Mouse (Mus musculus) G1E (cell line): ENCODE data around the gene Rplp0.

Experiments
- CTCF ChIP-seq: IDR thresholded peaks from 2 replicates; pipeline ENCODE4 v1.5.1; 2012; ENCODE audit warnings: low read depth, low read length, inconsistent platforms, mixed read lengths
- GATA1 ChIP-seq: IDR thresholded peaks from 2 replicates; pipeline ENCODE4 v1.6.1; 2012; ENCODE audit warnings: borderline replicate concordance, low read length, inconsistent platforms, mixed read lengths
- GATA2 ChIP-seq: IDR thresholded peaks from 2 replicates; pipeline ENCODE4 v1.6.1; 2012; ENCODE audit warnings: low read depth, low read length, inconsistent platforms, borderline replicate concordance
- TAL1 ChIP-seq: conservative IDR thresholded peaks from 2 replicates; pipeline ENCODE4 v1.6.1; 2012; ENCODE audit warnings: low read depth, low read length, inconsistent platforms, mixed read lengths

DNA sequence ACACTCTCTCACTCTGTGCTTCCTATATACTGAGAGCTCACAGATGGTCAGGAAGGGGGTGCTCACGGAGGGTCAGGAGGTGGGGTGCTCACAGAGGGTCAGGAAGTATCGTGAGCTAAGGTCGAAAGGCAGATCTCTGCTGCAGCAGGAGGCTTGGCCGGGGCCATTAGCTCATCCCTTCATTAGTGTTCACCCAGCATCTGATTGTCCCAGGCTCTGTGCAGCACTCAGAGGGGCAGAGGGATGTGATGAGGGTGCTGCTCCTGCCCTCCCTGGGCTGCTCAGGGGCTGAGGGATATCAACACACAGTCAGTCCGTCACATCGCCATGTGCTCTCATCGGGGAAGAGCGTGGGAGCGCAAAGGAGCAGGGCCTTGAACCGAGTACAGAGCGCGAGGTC lies 34.8 kb upstream of the Rplp0 start:
- TF ChIP-seq CTCF (no peak), GATA1 (no peak), TAL1 (no peak), GATA2 (no peak)
